8 mouse cellular contexts compared by ENCODE assay signal in genomic region chr7:110843916-110844874, GRCm38 (mm10). TPM values are rescaled to one million over a fixed set of nuclear protein-coding genes. Genes with fewer than 3 reads are reported as not detected.
A peak's percentile ranks its signal among the peaks of the same experiment; 100 is the strongest.
DNase-seq lines count a peak whose midpoint lies in the region; ATAC-seq and TF ChIP-seq lines count a peak whose summit lies in the region.

Rnf141 (minus strand) TSS chr7:110844457.

- TF ChIP-seq CTCF in bone marrow macrophage, adult 2 months (IDR thresholded peaks at IDR 0.05; ENCODE audit: low read depth, low read length): no peak
- peak; percentile 64 for TF ChIP-seq CTCF in embryonic fibroblast, embryonic 13.5 days (IDR thresholded peaks at IDR 0.05; ENCODE audit: borderline replicate concordance, insufficient read depth, low read length)

- WGBS in heart, embryonic 10.5 days: under 1% methylated on average over 42 of the region's 42 CpGs
- under 1% methylated on average over 42 of the region's 42 CpGs for WGBS in kidney, embryonic 15.5 days

- no peaks in the 10 kb centered on the region for H3K27me3 ChIP-seq in heart, embryonic 10.5 days (ENCODE audit: insufficient read depth, poor library complexity, severe bottlenecking)
- no peaks in the 10 kb centered on the region for H3K27me3 ChIP-seq in kidney, embryonic 15.5 days

- H3K4me3 ChIP-seq in bone marrow macrophage, adult 2 months (ENCODE audit: insufficient read depth, low read length): peak within 1 kb of the TSS; percentile 92
- H3K4me3 ChIP-seq in embryonic fibroblast, embryonic 13.5 days (ENCODE audit: insufficient read depth, low read length): peak within 1 kb of the TSS; percentile 75
- H3K4me3 ChIP-seq in heart, embryonic 10.5 days: peak within 1 kb of the TSS; percentile 82
- peak within 1 kb of the TSS; percentile 90 for H3K4me3 ChIP-seq in kidney, embryonic 15.5 days (replicated peaks)

- TF ChIP-seq POLR2A in bone marrow macrophage, adult 2 months (IDR thresholded peaks at IDR 0.05; ENCODE audit: borderline replicate concordance, low read depth, low read length): no peak
- peak; percentile 88 for TF ChIP-seq POLR2A in embryonic fibroblast, embryonic 13.5 days (IDR thresholded peaks at IDR 0.05; ENCODE audit: low read depth, low read length)

- DNase-seq in A20 (ENCODE audit: low read depth, low spot score): peak; percentile 97
- peak; percentile 96 for DNase-seq in heart, embryonic 10.5 days (ENCODE audit: low spot score)
- peak; percentile 97 for DNase-seq in liver
- peak; percentile 96 to 98 for DNase-seq in spleen, postnatal 4 days (ENCODE audit: low spot score in 2 of 2)

- peak within 1 kb of the TSS; percentile 71 for H3K4me2 ChIP-seq in kidney, embryonic 15.5 days

- H3K36me3 ChIP-seq in heart, embryonic 10.5 days: no peaks in the 10 kb centered on the region
- 0 out of 2 replicates have a peak, but pooled peaks cover 3% of the 10 kb centered on the region for H3K36me3 ChIP-seq in kidney, embryonic 15.5 days

- H3K27ac ChIP-seq in bone marrow macrophage, adult 2 months (ENCODE audit: insufficient read depth, low read depth, low read length): peak within 1 kb of the TSS; percentile 80
- H3K27ac ChIP-seq in embryonic fibroblast, embryonic 13.5 days (ENCODE audit: insufficient read depth, low read length): peak within 1 kb of the TSS; percentile 76
- H3K27ac ChIP-seq in heart, embryonic 10.5 days: peak within 1 kb of the TSS; percentile 95
- peak within 1 kb of the TSS; percentile 97 for H3K27ac ChIP-seq in kidney, embryonic 15.5 days

- H3K4me1 ChIP-seq in bone marrow macrophage, adult 2 months (ENCODE audit: control insufficient read depth, insufficient read depth, low read length): peaks cover 19% of the 10 kb centered on the region
- peaks cover 7% of the 10 kb centered on the region; the same call in 1 of the 2 replicates for H3K4me1 ChIP-seq in embryonic fibroblast, embryonic 13.5 days (ENCODE audit: control insufficient read depth, insufficient read depth, low read length)
- peaks cover 10% of the 10 kb centered on the region; the same call in 1 of the 2 replicates for H3K4me1 ChIP-seq in heart, embryonic 10.5 days
- H3K4me1 ChIP-seq in kidney, embryonic 15.5 days: peaks cover 8% of the 10 kb centered on the region

- ATAC-seq in kidney, embryonic 15.5 days (replicated peaks; ENCODE audit: low FRiP score): peak; percentile 94
- peak; percentile 87 for ATAC-seq in monocyte, adult 5-6 weeks (replicated peaks; ENCODE audit: insufficient number of reproducible peaks, low FRiP score, low TSS enrichment, poor library complexity, severe bottlenecking)

- H3K9me3 ChIP-seq in heart, embryonic 10.5 days: no peaks in the 10 kb centered on the region
- no peaks in the 10 kb centered on the region for H3K9me3 ChIP-seq in kidney, embryonic 15.5 days (replicated peaks)

- peak within 1 kb of the TSS; percentile 90 for H3K9ac ChIP-seq in kidney, embryonic 15.5 days

RNA-seq across cellular contexts. Expression of gene Rnf141, which starts in this region (rescaled TPM):
- 40.9 and 48.6 TPM in 2 replicates for polyA plus RNA-seq in bone marrow macrophage, adult 2 months (2012; ENCODE audit: insufficient read depth, insufficient read length, missing spikeins)
- polyA plus RNA-seq in embryonic fibroblast, embryonic 13.5 days (2011; ENCODE audit: insufficient read length, low read depth, missing spikeins): 36.1 and 41.2 TPM in 2 replicates
- polyA plus RNA-seq in heart, embryonic 10.5 days (2016; fragmentation: Nextera tagmentation; extraction: Ambion mirVana): 29.3 and 31.6 TPM in 2 replicates
- 30.2 and 30.8 TPM in 2 replicates for polyA plus RNA-seq in kidney, embryonic 15.5 days (2015; fragmentation: Nextera tagmentation; extraction: Ambion mirVana)
- 19.8 to 50.6 TPM (median 21.2 TPM) in 3 replicates for total RNA-seq in monocyte, adult 5-6 weeks (2017)

Comparison
In these comparisons a context has a peak if more than half of its experiments do, and no peak if none do; other contexts are left out.
1. Peak in every context shown above with its lines: DNase-seq, ATAC-seq, H3K4me3 ChIP-seq and H3K27ac ChIP-seq.